Mouse (Mus musculus) Patski (cell line): ENCODE results near the gene Wdr60. TPM values are rescaled to one million over a fixed set of nuclear protein-coding genes. Genes with fewer than 3 reads are reported as not detected.
A peak's percentile ranks its signal among the peaks of the same experiment; 100 is the strongest.

ENCODE experiments used
- ATAC-seq: fragments of 100-300 bp; one replicate; pipeline ENCODE4 v1.8.0; 2021
- CTCF ChIA-PET: fragments of 350-600 bp; sonication (Branson Sonifier 250); formaldehyde crosslinking; loops from one replicate; lab custom pipeline; 2022; ENCODE audit warnings: inconsistent platforms; lab: Charles Lee
- POLR2A ChIA-PET: fragments of 350-600 bp; sonication (Branson Sonifier 250); formaldehyde crosslinking; loops from one replicate; lab custom pipeline; 2022; ENCODE audit warnings: antibody characterized with exemption, inconsistent platforms; lab: Charles Lee
- DNase-seq: peaks from one replicate; pipeline ENCODE4 v3.0.0-alpha.2; 2011; ENCODE audit warnings: low read depth, low spot score
- H3K27me3 ChIP-seq: fragments of 371-371 bp; one replicate; pipeline ENCODE4 v1.5.1; 2021
- CTCF ChIP-seq: fragments of 100-300 bp; IDR thresholded peaks from one replicate; pipeline ENCODE4 v1.5.1; 2021
- in situ Hi-C: fragments of 300-500 bp; cut with MboI; formaldehyde crosslinking; loops from 3 replicates; pipeline ENCODE4 v1.11.1; 2018; ENCODE audit warnings: low pct_unique_long_range_greater_than_20kb, mixed read lengths
- polyA plus RNA-seq: library from polyadenylated mRNA; unstranded; gene quantifications from one replicate; pipeline ENCODE4 v1.2.3, GENCODE M21; 2021

The Wdr60 gene
- polyA plus RNA-seq, 1 experiment from 2014 or later: 21.4 TPM

DNA sequence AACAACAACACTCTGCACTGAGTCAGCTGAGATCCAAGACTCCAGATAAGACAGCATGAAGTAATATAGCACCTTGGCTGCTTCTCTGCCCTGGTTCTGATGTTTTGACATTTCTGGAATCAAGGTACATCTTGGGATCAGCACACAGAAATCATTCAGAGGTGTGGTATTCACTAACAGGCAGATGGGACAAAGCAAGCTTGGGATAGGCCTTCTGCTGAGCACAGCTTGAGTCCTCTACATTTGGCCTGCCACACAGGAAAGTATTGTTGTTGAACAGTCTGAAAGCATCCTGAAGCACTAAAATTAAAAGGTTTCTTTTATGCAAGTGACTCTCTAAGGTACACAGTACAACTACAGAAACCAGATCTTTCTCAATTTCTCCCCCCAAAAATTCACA lies 68.2 kb downstream of the Wdr60 start:
- in situ Hi-C loops: no loop called here
- CTCF ChIA-PET: no interaction called here
- no peaks in the 10 kb centered on the region for H3K27me3 ChIP-seq
- ATAC-seq (no peak), DNase-seq (no peak)
- no peak for TF ChIP-seq CTCF
- POLR2A ChIA-PET: no interaction called here

DNA sequence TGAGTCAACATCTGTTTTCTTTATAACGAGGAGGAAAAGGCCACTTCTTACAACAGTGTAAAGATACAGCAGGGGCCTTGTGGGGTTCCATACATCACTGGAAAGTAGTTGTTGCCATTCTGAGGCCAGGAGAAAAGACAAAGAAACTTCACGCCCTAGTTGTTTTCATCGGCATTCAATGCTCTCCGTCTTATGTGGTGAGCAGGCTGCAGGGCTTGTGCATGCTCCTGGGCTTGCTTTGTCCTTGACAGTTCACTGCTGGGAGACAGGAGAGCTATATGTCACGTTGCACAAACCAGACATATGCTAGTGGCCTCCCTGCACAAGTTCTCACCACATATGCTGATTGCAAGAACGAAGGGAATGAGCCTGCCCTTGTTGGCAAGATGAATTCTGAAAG lies 68.9 kb downstream of the Wdr60 start:
- POLR2A ChIA-PET: interaction anchor here (1.2 kb wide), 1 partner anchor 11 kb away, joined by 3 read pairs; no protein-coding TSS in a partner anchor
- no peak for ATAC-seq
- CTCF ChIA-PET: no interaction called here
- no peaks in the 10 kb centered on the region for H3K27me3 ChIP-seq
- in situ Hi-C loops: no loop called here
- DNase-seq: no peak
- no peak for TF ChIP-seq CTCF

DNA sequence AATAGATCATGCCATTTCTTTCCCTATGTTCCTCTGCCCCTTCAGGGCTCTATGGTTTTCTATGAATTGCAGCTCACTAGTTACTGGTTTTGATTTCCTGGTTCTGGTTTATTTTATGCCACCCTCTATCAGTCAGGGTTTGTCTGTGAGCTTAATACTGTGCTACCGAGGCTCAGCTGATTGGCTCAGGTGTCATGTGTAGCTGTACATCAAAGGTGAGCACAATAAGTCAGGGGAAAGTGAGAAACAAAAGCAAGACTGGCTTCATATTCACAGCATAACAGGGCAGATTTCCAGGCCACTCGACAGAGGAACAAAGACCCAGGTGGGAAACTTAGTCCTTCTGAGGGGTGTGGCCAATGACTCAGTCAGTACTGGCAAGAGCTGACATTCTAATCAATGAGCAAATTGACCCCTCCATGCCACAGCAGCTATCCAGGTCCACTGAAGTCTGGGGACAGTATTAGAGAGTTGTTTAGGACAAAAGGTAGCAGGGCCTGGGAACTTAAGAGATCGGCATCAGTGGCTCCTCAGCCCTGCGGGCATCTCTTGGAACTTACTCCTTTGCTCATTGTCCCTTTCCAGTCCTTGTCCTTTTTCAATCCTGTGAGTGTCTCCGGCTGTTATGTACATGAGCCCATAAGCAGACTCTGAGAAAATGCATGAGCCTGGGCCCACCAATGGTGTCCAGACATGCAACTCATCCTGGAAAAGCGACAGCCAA lies 79.4 kb downstream of the Wdr60 start:
- H3K27me3 ChIP-seq: no peaks in the 10 kb centered on the region
- DNase-seq (no peak), ATAC-seq (no peak)
- POLR2A ChIA-PET: interaction anchor here (1.0 kb wide), 1 partner anchor 10 kb away, joined by 3 read pairs; no protein-coding TSS in a partner anchor
- no peak for TF ChIP-seq CTCF
- in situ Hi-C loops: no loop called here
- CTCF ChIA-PET: interaction anchor here (1.2 kb wide), 1 partner anchor 113 kb away, joined by 3 read pairs; no protein-coding TSS in a partner anchor

DNA sequence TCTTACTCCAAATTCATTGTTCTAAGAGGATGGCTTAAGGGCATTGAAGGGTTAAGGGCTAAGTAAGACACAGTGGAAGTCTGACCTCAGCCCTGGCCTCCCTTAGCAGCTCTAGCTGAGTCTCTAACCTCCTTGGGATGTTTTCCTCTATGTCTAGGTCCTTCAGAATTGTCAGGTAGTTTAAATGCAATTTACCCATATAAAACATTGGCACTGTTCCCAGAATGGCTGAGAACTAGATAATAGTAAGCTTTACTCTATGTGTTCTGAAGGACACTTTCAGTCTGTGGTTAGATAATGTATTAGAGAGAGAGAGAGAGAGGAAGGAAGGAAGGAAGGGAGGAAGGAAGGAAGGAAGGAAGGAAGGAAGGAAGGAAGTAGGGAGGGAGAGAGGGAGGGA lies 80.4 kb downstream of the Wdr60 start:
- no peak for TF ChIP-seq CTCF
- no peaks in the 10 kb centered on the region for H3K27me3 ChIP-seq
- in situ Hi-C loops: no loop called here
- POLR2A ChIA-PET: interaction anchor here (1.0 kb wide), 1 partner anchor 11 kb away, joined by 3 read pairs; no protein-coding TSS in a partner anchor
- DNase-seq: no peak
- CTCF ChIA-PET: interaction anchor here (1.2 to 1.5 kb wide), 2 partner anchors 35 to 112 kb away, joined by 3 read pairs; no protein-coding TSS in a partner anchor
- no peak for ATAC-seq

DNA sequence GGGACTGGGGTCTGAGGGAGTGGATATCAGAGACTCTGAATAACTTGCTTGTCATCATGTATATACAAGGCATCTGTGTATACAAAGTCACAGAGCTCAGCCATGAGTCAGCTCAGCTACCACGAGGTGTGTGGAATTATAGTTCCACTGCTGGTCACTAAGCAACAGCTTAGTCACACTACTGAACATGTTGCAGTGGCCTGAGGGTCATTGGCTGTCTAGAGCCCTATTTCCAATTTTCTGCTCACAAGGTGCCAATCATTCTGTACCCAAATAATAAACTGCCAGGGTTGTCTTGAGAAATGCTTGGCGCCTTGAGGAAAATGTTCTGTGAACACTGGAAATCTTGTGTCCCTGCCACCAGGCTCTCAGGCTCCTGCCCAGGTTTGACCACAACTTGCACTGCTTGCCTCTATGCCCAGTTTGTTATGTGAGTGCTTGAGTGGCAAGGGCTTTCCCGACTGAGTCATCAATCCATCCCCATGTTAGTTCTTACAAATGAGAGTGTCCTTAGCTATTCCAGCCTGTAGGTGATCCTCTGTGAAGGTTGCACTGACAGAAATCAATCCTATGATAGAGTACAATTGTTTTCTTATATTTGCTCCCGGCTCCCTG lies 81.3 kb downstream of the Wdr60 start:
- no peaks in the 10 kb centered on the region for H3K27me3 ChIP-seq
- ChIA-PET POLR2A (no interaction called here), CTCF (interaction anchor here (1.3 to 1.5 kb wide), 2 partner anchors 13 to 34 kb away, joined by 3 to 6 read pairs; no protein-coding TSS in a partner anchor)
- ATAC-seq (peak; percentile 95), DNase-seq (peak; percentile 51)
- no peak for TF ChIP-seq CTCF
- in situ Hi-C loops: no loop called here

DNA sequence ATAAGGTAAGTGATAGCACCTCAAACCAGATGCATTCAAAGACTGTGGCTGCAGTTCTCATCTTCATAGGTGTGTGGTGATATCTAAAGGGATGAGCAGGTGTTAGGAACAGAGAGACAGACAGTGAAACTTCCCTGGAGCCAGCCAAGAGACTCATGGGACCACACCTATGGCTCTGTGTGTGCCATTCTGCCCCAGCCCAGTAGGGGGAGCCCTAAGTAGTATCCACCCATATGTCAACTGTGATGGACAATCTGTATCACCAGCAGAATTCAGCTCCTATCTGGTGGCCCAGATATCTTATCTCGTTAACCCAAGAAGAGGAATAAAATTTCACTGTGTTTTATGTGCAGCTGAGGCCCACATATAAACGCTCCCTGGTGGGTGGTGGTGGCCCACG lies 85.9 kb downstream of the Wdr60 start:
- in situ Hi-C loops: no loop called here
- ATAC-seq (no peak), DNase-seq (no peak)
- peak; percentile 51 for TF ChIP-seq CTCF
- H3K27me3 ChIP-seq: no peaks in the 10 kb centered on the region
- POLR2A ChIA-PET: no interaction called here
- CTCF ChIA-PET: no interaction called here

DNA sequence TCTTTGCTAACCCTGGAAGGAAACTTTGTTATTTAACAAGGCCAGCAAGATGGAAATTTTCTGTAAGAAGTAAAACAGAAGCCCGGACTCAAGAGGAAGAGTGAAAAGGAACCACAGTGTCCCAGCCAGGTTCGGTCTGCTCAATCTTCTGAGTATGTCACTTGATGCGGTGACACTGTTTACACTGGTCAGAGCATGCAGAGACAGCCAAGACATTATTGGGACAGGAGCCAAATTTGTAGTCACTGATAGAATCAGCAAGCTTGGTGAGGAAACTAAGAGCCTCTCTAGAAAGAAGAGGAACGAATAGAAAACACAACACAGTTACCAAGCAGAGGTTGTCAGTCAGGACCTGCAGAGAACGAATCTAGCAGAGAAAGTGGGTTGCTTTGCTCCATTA lies 93.2 kb downstream of the Wdr60 start:
- TF ChIP-seq CTCF: no peak
- ATAC-seq (no peak), DNase-seq (no peak)
- CTCF ChIA-PET: no interaction called here
- in situ Hi-C loops: no loop called here
- POLR2A ChIA-PET: no interaction called here
- no peaks in the 10 kb centered on the region for H3K27me3 ChIP-seq

DNA sequence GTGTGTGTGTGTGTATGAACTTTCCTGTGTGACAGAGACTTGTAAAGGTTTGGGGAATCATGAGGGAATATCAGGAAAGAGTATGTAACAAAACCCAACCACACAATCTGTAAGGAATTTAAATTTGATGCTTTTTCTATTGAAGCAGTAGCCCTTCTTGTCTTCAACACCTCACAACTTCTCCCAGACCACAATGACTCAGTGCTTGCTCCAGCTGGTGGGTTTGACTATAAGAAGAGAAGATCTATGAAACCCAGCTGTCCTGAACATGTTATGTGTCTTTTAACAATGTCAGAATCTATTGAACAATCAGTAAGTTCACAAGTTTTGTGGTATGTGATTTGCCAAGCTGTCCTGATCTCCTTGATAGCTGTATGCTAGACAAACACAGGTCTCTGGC lies 97.5 kb downstream of the Wdr60 start:
- in situ Hi-C loops: no loop called here
- CTCF ChIA-PET: no interaction called here
- DNase-seq (no peak), ATAC-seq (no peak)
- no peak for TF ChIP-seq CTCF
- POLR2A ChIA-PET: no interaction called here
- no peaks in the 10 kb centered on the region for H3K27me3 ChIP-seq

DNA sequence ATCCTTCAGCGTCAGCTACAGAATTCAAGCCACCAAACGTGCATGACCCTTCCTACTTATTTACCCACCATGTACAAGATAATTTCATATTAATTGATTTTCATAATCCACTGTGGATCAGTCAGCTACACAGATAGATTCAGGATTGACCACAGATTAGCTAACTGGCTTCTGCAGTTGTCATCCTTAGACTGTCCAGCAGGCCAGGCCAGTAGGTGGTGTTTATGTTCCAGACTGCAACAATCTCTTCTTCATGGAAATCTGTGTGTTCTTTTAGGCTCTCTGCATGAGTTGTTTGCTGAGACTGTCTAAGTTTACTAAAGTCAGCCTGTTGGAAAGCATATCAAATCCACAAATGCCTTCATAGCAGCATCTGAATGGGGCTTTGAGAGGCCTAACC lies 103.1 kb downstream of the Wdr60 start:
- DNase-seq (no peak), ATAC-seq (no peak)
- ChIA-PET POLR2A (no interaction called here), CTCF (interaction anchor here (1.3 kb wide), 1 partner anchor 9 kb away, joined by 5 read pairs; no protein-coding TSS in a partner anchor)
- H3K27me3 ChIP-seq: no peaks in the 10 kb centered on the region
- TF ChIP-seq CTCF: no peak
- in situ Hi-C loops: no loop called here

DNA sequence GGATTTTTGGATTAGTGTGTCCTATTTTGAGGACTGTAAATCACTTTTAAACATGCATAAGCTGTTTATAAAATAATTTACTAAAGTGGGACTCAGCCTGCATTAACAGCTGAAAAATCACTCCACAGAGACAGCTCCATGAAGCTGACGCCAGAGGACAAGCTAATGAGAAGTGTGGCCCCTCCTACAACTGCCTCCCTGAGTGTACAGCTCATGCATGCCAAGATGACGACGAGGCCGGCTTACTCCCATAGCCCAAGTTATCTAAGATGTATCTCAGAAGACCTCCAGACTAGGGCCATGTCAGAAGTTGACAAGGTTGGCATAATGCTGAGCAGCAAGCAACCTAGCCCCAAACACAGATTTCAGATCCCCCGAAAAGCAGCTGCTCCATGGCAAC lies 103.6 kb downstream of the Wdr60 start:
- ATAC-seq (no peak), DNase-seq (no peak)
- CTCF ChIA-PET: interaction anchor here (1.0 to 1.3 kb wide), 3 partner anchors 9 to 44 kb away, joined by 3 to 5 read pairs (median 5); no protein-coding TSS in a partner anchor
- H3K27me3 ChIP-seq: no peaks in the 10 kb centered on the region
- in situ Hi-C loops: no loop called here
- TF ChIP-seq CTCF: no peak
- POLR2A ChIA-PET: no interaction called here

DNA sequence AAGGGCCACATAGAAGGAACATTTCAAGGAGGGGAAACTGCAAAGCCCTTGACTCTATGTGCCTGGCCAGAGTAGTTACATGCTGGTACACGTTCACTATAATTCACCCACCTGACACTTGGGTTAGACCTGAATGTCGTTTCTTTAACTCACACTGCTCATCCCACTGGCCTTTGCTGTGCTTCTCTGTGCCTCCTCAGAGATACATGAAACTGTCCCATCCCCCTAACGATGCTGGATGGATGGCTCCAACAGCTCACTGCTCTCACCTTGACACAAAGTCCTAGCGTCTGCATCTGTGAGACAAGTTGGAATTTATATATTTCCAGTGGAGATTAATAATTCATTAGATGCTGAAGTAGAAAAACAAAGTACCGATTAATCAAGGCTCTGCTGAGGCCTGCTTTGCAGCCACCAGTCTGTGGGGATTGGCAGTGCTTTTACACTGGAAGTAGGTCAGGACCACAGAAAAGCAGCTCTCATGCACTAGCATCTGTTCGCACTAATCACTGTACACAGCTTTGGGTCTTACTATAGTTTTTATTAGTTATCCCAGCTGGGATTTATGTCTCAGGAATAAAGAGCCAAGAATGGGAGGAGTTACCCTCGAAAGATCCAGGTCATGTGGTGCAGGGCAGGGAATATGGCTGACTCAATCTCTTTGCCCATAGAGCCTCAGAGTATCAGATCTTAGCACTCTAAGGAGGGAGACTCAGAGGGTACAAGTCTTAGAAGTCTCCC lies 105.9 kb downstream of the Wdr60 start:
- CTCF ChIA-PET: no interaction called here
- in situ Hi-C loops: no loop called here
- H3K27me3 ChIP-seq: no peaks in the 10 kb centered on the region
- DNase-seq (no peak), ATAC-seq (no peak)
- POLR2A ChIA-PET: no interaction called here
- no peak for TF ChIP-seq CTCF

Other genes starting within 250 kb of the Wdr60 start
- 30.1 TPM for gene Zfp386, start 215.3 kb downstream of the Wdr60 start, polyA plus RNA-seq
- gene Vipr2, start 185.3 kb downstream of the Wdr60 start, polyA plus RNA-seq: 0.10 TPM
- gene Gm11027, start 12.4 kb upstream of the Wdr60 start, polyA plus RNA-seq: not detected
- gene Esyt2, start 18.2 kb upstream of the Wdr60 start, polyA plus RNA-seq: 27.0 TPM
- gene Ncapg2, start 142.4 kb upstream of the Wdr60 start, polyA plus RNA-seq: 18.5 TPM
- not detected for gene Ptprn2, start 222.7 kb upstream of the Wdr60 start, polyA plus RNA-seq